Mouse (Mus musculus) stomach, embryonic 14.5 days (tissue): ENCODE data around the gene Ccdc77. TPM values are rescaled to one million over a fixed set of nuclear protein-coding genes. Genes with fewer than 3 reads are reported as not detected.

Experiments
- ATAC-seq: fragments of 200-750 bp; cut with Nextera tagmentation; 2 replicates; pipeline ENCODE4 v1.8.0; 2017; ENCODE audit warnings: low read depth, moderate TSS enrichment; ENCODE audit not compliant: insufficient number of reproducible peaks, insufficient read depth, low FRiP score
- H3K27ac ChIP-seq: fragments of 300-500 bp; sonication (generic); 2 replicates; pipeline ENCODE4 v1.5.1; 2014; ENCODE audit warnings: mild to moderate bottlenecking, low read length, moderate library complexity, mixed read lengths
- H3K27me3 ChIP-seq: fragments of 300-500 bp; sonication (generic); 2 replicates; pipeline ENCODE4 v1.6.1; 2014; ENCODE audit warnings: low read length, control low read depth, mixed read lengths; ENCODE audit not compliant: control insufficient read depth, insufficient read depth
- H3K36me3 ChIP-seq: fragments of 300-500 bp; sonication (generic); 2 replicates; pipeline ENCODE4 v1.6.1; 2014; ENCODE audit warnings: mild to moderate bottlenecking, control low read depth, low read length, moderate library complexity, mixed read lengths; ENCODE audit not compliant: control insufficient read depth, insufficient read depth
- H3K4me1 ChIP-seq: fragments of 300-500 bp; sonication (generic); 2 replicates; pipeline ENCODE4 v1.6.1; 2014; ENCODE audit warnings: low read length, control low read depth, mixed read lengths; ENCODE audit not compliant: control insufficient read depth, insufficient read depth
- H3K4me2 ChIP-seq: fragments of 300-500 bp; sonication (generic); replicated peaks from 2 replicates; pipeline ENCODE4 v1.6.1; 2014; ENCODE audit warnings: low read depth, low read length, control low read depth
- H3K4me3 ChIP-seq: fragments of 300-500 bp; sonication (generic); 2 replicates; pipeline ENCODE4 v1.5.1; 2014; ENCODE audit warnings: low read depth, low read length, control low read depth
- H3K9ac ChIP-seq: fragments of 300-500 bp; sonication (generic); replicated peaks from 2 replicates; pipeline ENCODE4 v1.6.1; 2014; ENCODE audit warnings: low read depth, mild to moderate bottlenecking, control low read depth, low read length, moderate library complexity, mixed read lengths
- H3K9me3 ChIP-seq: fragments of 300-500 bp; sonication (generic); 2 replicates; pipeline ENCODE4 v1.6.1; 2016; ENCODE audit warnings: low read depth, low read length, control low read depth; ENCODE audit not compliant: control insufficient read depth
- WGBS: fragments of 180-500 bp; shearing (Covaris S2); extraction: QIAGEN DNeasy Blood & Tissue Kit; methylation state at CpG from one replicate; pipeline ENCODE4 v1.1.7; 2014; 5-methylcytosine and 5-hydroxymethylcytosine counted together
- polyA plus RNA-seq: library from polyadenylated mRNA; unstranded; fragments of >200 nt; fragmentation: Nextera tagmentation; extraction: Ambion mirVana; gene quantifications from 2 replicates; pipeline ENCODE4 v1.2.1, GENCODE M21; 2014

Ccdc77 gene
- polyA plus RNA-seq, 1 experiment from 2014 or later, result 27.4 TPM

DNA sequence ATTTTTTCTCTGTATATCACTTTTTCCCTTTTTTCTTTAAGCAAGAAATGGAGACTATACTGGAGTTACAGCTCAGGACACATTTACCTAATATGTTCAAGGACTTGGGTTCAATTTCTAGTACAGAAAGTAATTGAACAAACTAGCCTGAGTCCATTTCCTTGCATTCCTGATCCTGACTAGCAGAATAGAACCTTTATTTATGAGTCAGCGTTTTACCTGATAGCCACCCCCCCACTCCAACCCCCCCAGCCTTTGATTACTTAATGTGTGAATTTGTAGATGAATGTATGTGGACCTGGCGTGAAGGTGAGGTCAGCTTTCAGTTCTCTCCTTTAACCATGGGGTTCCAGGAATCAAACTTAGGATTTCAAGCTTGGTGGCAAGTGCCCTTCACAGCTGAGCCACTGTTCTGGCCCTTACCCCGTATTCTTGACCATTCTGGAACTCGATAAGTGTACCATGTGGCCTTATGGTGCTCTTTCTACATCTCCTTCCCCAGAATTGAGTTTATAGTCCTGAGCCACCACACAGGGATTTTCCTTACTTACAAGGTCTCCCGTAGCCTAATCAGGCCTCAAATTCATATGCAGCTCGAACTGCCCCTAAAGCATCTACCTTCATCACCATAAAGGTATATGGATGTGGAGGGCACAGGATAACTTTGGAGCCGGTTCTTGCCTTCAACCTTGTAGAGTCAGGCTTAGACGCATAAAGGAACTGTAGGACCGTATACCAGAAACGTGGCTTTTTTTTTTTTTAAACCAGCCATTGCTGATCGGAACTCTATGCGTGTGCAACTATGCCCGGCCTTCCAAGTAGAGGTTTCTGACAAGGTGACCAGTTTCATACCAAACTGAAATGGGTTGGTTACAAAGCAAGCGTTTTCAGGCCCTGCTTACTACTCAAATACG lies 1.1 kb downstream of the Ccdc77 start:
- H3K27me3 ChIP-seq, result no peaks in the 10 kb centered on the region
- peak overlapping the region; percentile 99 for H3K4me3 ChIP-seq
- H3K9ac ChIP-seq, result peak overlapping the region; percentile 86
- 23% methylated on average over 15 of the region's 15 CpGs for WGBS
- H3K4me1 ChIP-seq, result peaks cover 4% of the 10 kb centered on the region; the same call in 1 of the 2 replicates
- H3K27ac ChIP-seq, result peak overlapping the region; percentile 90
- peaks cover 4% of the 10 kb centered on the region; the same call in 1 of the 2 replicates for H3K36me3 ChIP-seq
- peak overlapping the region; percentile 80 for H3K4me2 ChIP-seq
- ATAC-seq, result no peak
- H3K9me3 ChIP-seq, result no peaks in the 10 kb centered on the region

DNA sequence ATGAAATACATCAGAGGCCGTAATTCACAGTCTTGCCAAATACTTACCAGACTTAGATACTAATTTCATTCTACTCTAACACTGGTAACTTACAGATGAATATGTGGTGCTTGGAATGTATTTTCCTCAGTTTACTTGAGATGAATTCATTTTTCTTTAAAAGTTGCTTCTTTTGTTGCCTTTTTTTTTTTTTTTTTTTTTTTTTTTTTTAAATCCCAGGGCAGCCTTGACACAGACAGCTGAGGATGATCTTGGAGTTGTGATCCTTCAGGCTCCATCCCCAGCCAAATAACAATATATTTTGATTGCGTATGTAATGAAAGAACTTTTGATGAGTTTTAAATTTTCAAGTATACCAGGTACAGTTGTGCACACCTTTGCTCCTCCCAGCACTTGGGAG lies 2.0 kb downstream of the Ccdc77 start:
- Histone ChIP-seq H3K9ac (no peak overlapping the region), H3K27ac (no peak overlapping the region), H3K4me3 (no peak overlapping the region), H3K9me3 (no peaks in the 10 kb centered on the region), H3K36me3 (0 out of 2 replicates have a peak, but pooled peaks cover under 1% of the 10 kb centered on the region), H3K4me2 (no peak overlapping the region), H3K4me1 (peaks cover 4% of the 10 kb centered on the region; the same call in 1 of the 2 replicates), H3K27me3 (no peaks in the 10 kb centered on the region)
- WGBS, result 94% methylated on average over 2 of the region's 2 CpGs
- ATAC-seq, result no peak

DNA sequence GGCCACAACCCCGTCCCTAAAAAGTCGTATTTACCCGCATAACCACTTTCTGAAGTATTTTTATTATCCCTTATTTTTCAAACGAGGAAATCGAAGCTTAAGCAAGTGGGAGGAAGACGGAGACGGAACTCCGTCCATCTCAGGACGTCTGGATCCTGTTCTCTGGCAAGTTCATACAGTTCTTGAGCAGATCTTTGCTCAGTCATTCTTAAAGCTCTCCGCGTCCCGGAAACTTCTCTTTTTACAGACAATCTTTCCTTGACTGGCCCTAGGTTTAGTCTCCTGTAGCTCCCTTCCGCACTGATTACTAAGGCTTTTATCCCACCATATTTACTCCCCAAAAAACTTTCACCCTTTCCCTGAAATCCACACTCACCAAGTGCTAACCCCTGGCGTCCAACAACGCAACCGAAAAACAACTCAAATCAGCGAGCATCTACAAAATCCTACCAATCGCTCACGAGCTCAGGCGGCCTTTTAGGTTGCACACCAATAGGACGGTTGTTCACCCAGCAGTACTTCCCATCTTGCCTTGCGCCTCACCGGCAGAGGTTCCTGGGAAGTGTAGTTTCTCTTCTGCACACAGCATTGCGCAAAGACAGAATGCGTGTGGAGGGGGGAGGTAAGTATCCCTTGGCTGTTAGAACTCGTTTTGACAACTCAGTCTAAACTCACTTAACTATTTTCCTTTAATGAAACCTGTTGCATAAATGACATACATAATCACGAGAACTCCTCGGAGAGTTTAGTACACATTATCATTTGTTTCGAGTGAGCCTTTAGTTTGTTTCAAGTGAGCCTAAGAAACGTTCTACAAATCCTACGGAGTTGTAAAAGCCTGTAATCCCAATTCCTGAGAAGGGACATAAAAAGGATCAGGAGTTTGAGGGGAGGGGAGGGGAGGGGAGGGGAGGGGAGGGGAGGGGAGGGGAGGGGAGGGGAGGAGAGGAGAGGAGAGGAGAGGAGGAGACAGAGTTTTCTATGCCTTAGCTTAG lies 6.9 kb downstream of the Ccdc77 start:
- H3K27ac ChIP-seq, result peak overlapping the region; percentile 82
- H3K4me3 ChIP-seq, result peak overlapping the region; percentile 58
- H3K4me1 ChIP-seq, result 0 out of 2 replicates have a peak, but pooled peaks cover 6% of the 10 kb centered on the region
- H3K27me3 ChIP-seq, result no peaks in the 10 kb centered on the region
- no peaks in the 10 kb centered on the region for H3K9me3 ChIP-seq
- WGBS, result 1% methylated on average over 31 of the region's 31 CpGs
- peak overlapping the region; percentile 63 for H3K9ac ChIP-seq
- peaks cover 4% of the 10 kb centered on the region for H3K36me3 ChIP-seq
- peak; percentile 99 for ATAC-seq
- H3K4me2 ChIP-seq, result peak overlapping the region; percentile 52

DNA sequence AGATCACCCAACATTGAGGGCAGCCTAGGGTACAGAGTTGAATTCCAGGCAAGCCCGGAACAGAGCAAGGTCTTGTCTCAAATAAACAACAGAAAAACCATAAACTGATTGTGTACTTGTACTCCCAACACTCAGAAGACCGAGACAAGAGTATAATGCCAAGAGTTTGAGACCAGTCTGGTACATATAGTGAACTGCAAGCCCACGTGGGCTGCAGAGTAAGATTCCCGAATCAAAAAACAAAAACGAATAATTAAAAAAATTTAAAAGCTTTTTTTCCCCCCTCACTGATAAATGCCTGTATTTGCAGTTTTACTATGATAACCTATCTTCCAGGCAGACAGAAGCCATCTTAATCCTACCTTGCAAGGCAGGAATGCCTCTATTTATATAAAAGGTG lies 7.7 kb downstream of the Ccdc77 start:
- no peak for ATAC-seq
- H3K36me3 ChIP-seq, result peaks cover 4% of the 10 kb centered on the region
- H3K27me3 ChIP-seq, result no peaks in the 10 kb centered on the region
- 0 out of 2 replicates have a peak, but pooled peaks cover 6% of the 10 kb centered on the region for H3K4me1 ChIP-seq
- peak overlapping the region; percentile 82 for H3K27ac ChIP-seq
- peak overlapping the region; percentile 52 for H3K4me2 ChIP-seq
- peak overlapping the region; percentile 58 for H3K4me3 ChIP-seq
- no peaks in the 10 kb centered on the region for H3K9me3 ChIP-seq
- 23% methylated on average over 5 of the region's 5 CpGs for WGBS
- peak overlapping the region; percentile 63 for H3K9ac ChIP-seq

DNA sequence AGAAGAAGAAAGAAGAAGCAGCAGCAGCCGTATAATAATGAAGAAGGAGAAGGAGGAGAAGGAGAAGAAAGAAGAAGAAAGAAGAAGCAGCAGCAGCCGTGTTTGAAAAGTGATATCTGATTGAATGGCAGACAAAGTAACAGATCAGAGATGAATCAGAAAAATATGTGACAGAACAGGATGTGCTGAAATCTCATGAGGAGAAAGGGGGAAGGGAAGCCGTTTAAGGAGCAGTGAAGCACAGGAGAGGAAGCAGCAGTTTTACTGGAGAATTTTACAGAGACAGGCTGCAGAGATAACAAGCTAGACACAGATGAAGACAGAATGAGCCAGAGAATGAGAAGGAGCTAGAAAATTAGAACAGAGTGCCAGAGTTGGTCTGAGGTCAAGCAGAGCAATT lies 15.2 kb downstream of the Ccdc77 start:
- Histone ChIP-seq H3K9me3 (no peaks in the 10 kb centered on the region), H3K4me2 (no peak overlapping the region), H3K27me3 (no peaks in the 10 kb centered on the region), H3K27ac (no peak overlapping the region), H3K4me1 (no peaks in the 10 kb centered on the region), H3K36me3 (peaks cover 45% of the 10 kb centered on the region), H3K4me3 (no peak overlapping the region), H3K9ac (no peak overlapping the region)
- no peak for ATAC-seq
- WGBS, result 92% methylated on average over 3 of the region's 3 CpGs

DNA sequence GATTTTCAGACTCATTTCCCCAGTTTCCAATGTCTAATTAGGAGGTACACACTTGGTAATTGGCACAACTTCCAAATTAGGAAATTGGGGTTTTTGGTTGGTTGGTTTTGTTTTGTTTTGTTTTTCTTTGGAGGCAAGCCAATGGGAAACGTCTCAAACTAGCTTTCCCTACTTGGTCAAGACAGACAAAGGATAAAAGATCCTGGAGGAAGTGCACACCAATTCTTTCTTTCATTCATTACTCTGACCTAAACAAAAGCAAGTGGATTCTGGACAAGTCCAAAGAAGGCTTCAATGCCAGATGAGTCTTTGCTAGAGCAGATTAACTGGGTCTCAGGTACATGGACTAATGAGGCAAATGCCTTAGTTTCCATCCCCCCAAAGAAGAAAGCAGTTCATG lies 20.2 kb downstream of the Ccdc77 start:
- Histone ChIP-seq H3K4me2 (no peak overlapping the region), H3K36me3 (peaks cover 36% of the 10 kb centered on the region)

DNA sequence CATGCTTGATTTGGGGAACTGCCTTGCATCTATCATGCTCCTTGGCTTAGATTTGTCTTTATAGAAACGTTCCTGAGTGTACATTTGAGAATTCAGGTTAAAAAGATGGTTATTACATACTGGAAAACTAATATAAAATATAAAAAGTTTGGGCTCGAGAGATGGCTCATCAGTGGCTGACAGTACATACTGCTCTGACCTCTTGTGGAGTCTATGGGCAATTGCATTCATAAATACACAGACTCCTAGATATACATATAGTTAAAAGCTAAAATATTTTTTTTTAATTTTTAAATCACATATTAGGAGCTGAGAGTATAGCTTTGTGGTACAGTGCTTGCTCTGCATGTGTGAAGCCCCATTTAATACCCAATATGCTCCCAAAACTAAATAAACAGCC lies 31.8 kb downstream of the Ccdc77 start:
- Histone ChIP-seq H3K36me3 (peaks cover 40% of the 10 kb centered on the region), H3K27me3 (no peaks in the 10 kb centered on the region), H3K4me1 (no peaks in the 10 kb centered on the region), H3K9ac (no peak overlapping the region), H3K4me2 (no peak overlapping the region), H3K4me3 (no peak overlapping the region), H3K9me3 (no peaks in the 10 kb centered on the region), H3K27ac (no peak overlapping the region)
- WGBS, result 68% methylated on average over 2 of the region's 2 CpGs
- no peak for ATAC-seq

More for the DNA sequence above, 20.2 kb downstream of the Ccdc77 start:
- Histone ChIP-seq H3K4me1 (no peaks in the 10 kb centered on the region), H3K4me3 (no peak overlapping the region), H3K9me3 (no peaks in the 10 kb centered on the region), H3K9ac (no peak overlapping the region), H3K27ac (no peak overlapping the region), H3K27me3 (no peaks in the 10 kb centered on the region)
- ATAC-seq, result no peak
- 71% methylated on average over 1 of the region's 1 CpGs for WGBS

DNA sequence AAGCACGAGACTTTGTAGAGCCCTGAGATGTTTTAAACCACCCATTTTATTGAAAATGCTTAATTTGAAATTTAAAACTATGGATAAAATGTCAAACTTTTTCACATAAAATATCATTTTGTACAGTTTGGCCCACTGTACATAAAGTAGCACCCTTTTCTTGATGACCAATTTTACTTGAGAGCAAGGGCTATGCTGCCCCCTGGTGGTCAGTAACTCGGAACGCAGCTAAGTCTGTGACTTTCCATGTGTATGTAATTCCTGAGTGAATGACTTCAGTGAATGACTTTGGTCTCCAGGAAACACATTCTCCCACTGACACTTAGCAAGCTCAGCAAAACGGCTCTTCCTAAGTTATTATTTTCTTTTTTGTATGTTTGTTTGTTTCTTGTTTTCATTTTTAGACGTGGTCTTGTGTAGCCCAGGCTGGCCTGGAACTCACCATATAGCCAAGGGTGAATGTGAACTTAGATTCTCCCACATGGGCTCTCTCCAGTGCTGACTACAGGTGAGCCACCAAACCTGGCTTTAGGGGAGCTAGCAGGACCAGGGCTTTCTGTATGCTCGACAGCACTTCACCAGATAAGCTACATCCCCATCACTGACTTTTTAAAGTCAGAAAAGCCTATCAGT lies 39.8 kb downstream of the Ccdc77 start:
- no peaks in the 10 kb centered on the region for H3K4me1 ChIP-seq
- no peaks in the 10 kb centered on the region for H3K27me3 ChIP-seq
- no peak overlapping the region for H3K9ac ChIP-seq
- no peaks in the 10 kb centered on the region for H3K9me3 ChIP-seq
- H3K4me3 ChIP-seq, result no peak overlapping the region
- WGBS, result 32% methylated on average over 6 of the region's 6 CpGs
- no peak overlapping the region for H3K27ac ChIP-seq
- no peak overlapping the region for H3K4me2 ChIP-seq
- ATAC-seq, result no peak
- peaks cover 10% of the 10 kb centered on the region; the same call in 1 of the 2 replicates for H3K36me3 ChIP-seq
